Mouse (Mus musculus): Measurements from ENCODE around the gene Mrpl43.

Mrpl43 gene

DNA sequence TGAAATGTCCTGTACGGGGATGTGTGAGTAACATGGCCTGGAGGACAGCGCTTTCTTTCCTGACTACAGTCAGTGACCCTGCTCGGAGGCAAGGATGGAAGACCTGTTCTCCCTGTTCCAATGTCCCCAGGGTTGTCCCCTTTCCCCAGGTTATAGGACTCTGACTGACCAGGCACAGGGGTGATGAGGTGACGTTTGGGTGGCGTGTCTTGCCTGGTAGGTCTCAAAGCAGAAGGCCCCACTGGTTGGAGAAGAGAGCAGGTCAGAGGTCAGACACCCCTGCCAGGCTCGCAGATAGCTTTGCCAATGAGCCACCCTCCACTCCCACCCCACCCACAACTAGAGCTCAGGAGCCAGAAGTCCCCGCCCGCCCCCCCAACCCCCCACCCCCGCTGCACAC lies 23.3 kb upstream of the Mrpl43 start:
- no peak for DNase-seq (ENCODE audit: low spot score)

DNA sequence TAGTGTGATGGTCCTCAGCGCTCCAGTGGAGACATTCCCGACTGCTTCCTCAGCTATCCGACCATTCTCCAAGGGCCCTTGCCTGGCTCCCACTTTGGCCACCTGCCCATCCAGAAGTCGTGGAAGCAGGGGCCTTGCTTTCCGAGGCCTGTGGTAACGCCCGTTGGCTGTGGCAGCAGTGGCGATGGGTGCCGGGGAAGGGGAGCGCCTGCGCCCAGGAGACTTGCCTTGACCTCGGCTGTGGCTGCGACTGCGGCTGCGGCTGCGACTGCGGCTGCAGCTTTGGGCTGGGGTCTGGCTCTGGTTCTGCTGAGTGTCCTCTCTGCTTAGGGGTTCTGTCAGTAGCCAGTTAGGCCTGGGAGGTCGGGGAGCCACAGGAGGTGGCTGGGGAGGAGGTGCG lies 22.5 kb upstream of the Mrpl43 start:
- no peak for DNase-seq (ENCODE audit: low spot score)

DNA sequence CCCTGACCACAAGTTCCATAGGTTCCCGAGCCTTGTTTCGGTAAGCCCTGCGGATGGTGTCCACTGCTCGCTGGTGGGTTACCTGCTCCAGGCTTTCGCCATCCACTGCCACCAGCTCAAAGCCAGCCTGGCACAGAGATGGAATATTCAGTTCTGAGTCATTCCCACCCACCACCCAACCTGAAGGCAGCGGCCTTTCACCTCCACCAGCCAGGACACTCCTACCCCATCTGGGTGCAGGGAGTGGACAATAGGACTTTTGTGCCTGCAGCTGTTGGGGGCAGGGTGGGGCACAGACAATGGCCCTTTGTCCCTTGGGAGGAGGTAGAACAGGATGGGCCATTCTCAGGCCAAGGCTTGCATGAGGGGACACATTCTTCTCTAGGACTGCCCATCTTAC lies 21.6 kb upstream of the Mrpl43 start:
- DNase-seq (ENCODE audit: low spot score): no peak

DNA sequence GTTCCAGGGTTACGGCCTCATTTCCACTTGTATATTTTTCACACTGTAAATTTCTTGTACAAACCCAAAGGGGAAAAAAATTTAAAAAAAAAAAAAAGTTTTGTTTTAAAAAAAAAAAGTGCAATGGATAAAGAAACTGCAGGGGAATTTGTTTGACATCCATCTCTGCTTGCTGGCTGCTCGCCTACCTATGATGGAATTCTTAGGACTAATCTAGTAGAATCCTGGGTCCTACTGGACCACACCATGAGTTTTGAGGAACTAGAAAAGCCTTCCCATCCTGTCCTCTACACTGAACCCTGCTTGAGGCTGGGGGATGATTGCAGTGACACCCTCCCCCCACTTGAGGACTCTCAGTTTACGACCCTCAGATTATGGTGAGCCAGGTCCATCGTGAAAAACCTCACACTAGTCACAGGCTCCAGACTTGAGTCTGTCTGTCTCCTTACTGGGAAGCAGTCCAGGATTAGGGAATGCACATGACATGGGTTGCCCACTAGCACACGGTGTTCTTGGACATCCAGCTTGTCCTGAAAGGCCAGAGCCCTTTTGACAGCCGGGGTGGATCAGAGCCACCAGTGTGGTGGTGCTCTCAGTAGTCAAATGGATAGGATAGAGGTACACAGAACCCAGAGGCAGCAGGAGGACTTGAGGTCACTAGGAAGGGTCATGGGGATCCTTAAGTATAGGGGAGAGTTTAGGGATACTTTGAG lies 20.9 kb upstream of the Mrpl43 start:
- peak; percentile 84 for DNase-seq (ENCODE audit: low spot score)

DNA sequence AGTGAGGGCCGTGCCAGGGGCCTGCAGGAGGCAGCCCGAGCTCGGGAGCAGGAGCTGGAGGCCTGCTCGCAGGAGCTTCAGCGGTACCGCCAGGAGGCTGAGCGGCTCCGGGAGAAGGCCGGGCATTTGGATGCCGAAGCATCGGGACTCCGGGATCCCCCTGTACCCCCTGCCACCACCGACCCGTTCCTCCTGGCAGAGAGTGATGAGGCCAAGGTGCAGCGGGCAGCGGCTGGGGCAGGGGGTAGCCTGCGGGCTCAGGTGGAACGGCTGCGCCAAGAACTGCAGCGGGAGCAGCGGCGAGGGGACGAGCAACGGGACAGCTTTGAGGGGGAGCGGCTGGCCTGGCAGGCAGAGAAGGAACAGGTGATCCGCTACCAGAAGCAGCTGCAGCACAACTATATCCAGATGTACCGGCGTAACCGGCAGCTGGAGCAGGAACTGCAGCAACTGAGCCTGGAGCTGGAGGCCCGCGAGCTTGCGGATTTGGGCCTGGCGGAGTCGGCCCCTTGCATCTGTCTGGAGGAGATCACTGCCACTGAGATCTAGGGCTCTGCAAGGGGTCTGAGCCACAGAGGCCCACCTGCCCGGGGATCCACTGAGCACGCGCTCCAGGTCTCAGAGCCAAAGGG lies 19.8 kb upstream of the Mrpl43 start:
- DNase-seq (ENCODE audit: low spot score): no peak

DNA sequence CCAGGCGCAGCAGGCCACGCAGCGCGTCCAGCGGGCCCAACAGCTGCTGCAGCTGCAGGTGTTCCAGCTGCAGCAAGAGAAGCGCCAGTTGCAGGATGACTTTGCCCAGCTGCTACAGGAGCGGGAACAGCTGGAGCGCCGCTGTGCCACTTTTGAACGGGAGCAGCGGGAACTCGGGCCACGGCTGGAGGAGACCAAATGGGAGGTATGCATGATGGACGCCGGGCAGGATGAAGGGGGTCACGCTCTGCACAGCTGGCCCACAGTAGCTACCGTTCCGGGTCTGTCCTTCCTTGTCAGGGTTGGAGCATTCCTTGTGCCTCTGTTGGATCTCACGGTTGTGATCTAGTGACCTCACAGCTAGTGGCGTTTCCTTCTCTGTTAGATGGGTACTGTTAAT lies 18.5 kb upstream of the Mrpl43 start:
- no peak for DNase-seq (ENCODE audit: low spot score)

DNA sequence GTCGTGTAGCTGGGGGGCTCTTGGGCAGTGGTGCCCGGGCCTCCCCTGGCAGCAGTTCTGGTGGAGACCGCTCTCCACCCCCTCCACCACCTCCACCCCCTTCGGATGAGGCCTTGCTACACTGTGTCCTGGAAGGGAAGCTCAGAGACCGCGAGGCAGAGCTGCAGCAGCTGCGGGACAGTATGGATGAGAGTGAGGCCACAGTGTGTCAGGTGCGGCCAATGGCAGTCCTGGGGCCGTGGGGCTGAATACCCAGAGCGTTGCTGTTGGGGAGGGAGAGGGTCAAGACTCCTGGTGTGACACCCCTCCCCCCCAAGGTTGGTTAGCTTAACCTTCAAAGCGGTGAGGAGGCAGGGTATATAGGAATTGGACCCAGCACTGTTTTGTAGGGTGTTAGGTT lies 17.8 kb upstream of the Mrpl43 start:
- no peak for DNase-seq (ENCODE audit: low spot score)

DNA sequence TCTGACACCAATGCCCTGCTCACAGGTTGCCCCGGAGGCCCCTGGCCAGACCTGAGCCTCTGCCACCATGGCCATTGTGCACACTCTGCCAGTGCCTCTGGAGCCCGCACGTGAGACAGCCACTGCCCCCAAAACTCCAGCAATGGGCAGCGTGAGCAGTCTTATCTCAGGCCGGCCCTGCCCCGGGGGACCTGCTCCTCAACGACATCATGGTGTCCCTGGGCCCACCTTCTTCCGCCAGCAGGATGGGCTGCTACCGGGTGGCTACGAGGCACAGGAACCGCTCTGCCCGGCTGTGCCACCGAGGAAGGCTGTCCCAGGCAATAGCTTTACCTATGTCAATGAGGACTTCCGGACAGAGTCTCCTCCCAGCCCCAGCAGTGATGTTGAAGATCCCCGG lies 15.1 kb upstream of the Mrpl43 start:
- no peak for DNase-seq (ENCODE audit: low spot score)

DNA sequence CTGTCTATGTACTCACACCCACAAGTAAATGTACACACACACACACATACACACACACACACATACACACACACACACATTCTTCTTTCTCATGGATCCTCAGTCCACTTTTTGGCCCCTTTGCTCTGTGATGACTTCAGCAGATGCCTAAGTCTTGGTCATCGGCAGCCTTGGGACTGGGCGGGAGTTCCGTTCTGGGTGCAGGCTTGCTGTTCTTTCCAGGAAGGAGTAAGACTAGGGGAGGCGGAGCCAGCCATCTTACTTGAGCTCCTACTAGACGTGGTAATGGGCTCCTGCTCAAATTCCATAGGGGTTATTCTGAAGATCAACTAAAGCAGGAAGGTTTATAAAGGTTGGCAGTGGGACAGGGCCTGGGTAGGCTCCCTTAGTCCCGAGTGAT lies 14.1 kb upstream of the Mrpl43 start:
- peak; percentile 76 for DNase-seq (ENCODE audit: low spot score)

DNA sequence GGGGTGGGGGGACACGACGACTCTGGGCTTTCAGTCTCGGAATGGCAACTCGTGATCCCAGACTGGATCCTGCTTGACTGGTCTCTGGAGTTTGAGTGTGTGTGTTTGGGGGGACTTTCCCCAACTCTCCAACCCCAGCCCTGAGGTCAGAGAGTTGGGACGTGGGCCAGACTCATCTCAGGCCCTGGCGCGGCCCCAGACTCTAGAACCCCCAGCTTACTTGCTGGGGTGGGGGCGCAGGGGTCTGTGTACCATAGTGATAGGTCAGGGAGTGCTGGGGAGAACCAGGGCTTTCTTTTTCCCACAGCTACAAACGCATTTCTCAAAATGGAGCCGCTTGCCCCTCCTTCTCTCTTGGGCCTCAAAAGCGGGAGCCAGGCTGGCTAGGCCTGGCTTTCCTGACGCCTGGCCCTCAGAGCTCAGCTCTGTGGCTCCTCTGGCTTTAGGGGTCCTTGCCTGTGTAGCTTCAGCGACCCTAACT lies 12.1 kb upstream of the Mrpl43 start:
- peak; percentile 70 for DNase-seq (ENCODE audit: low spot score)

DNA sequence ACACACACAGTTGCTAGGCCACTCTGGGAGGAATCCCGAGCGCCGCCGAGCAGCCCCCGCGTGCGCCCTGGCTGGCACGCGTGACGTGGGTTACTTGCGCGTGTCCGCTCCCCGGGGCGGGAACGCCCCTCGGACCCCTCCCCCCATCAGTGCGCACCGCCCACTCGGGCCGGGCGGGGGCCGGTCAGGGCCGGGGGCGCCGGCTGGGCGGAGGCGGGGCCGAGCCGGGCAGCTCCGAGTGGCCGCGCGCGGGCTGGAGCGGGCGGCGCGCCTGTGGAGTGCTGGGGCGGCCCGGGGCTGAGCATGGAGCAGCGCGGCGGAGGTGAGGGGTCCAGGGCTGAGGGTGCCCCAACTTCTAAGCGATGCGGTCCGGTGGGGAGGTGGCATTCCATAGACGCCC lies 11.7 kb upstream of the Mrpl43 start:
- peak; percentile 83 for DNase-seq (ENCODE audit: low spot score)

DNA sequence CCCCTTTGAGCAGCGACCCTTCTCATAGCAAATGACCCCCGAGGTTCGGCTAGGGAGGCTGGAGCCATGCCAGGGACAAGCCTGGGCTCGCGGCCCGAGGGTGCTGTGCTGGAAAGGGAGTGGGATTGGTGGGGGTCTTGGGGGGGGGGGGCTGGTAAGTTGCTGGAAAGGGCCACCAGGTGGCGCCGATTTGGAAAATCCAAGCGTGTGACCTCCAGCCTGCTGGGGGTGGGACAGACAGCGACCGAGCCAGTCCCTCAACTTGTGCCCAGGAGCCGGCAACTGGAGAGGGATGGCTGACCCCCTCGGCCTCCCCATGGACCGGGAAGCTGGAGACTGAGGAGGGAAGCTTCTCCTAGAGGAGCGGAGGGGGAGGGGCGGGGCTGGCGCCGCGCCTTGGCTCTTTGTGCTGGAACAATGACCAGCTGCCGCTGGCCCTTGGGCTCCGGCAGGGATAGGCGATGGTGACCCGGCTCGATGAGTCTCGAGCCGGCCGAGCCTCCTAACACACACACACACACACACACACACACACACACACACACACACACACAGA lies 11.1 kb upstream of the Mrpl43 start:
- peak; percentile 92 for DNase-seq (ENCODE audit: low spot score)

DNA sequence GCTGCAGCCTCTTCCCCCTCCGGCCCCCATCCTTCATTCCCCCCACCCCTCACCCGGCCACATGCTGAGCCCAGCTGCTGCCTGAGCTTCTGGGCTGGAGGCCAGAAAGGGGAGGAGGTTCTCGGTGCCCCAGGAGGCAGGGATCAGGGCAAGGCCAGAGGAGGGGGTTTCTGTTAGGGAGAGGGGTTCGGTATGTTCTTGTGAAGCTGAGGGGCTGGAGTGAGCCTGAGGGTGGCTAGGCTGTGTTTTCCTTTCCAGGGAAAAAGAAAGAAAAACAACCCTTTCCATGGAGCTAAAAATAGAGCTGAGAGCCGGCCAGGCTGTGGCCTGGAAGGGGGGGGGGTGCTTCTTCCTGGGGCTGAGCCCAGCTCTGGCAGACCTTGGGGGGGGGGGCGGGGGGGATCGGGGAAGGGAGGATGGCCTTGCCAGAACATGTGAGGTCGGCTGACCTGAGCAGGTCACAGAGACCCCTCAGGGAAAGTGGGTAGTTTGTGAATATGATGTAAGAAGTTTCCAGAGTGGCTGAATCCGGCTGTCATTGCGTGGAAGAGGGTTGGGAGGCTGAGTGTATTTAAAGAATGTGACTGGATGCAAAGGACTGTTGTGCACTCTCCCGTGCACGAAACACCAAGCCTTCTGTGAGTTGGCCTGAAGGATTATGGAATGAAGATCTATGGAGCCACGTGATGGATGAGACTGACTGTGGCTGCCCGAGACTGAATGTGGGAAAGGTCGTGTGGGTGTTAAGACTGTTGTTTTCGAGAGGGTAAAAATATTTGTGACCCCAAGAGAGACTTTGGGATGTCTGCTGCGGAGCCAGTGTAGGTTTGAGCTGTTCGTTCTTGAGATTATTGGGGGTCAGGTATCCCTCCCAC lies 10.3 kb upstream of the Mrpl43 start:
- peak; percentile 97 for DNase-seq (ENCODE audit: low spot score)

DNA sequence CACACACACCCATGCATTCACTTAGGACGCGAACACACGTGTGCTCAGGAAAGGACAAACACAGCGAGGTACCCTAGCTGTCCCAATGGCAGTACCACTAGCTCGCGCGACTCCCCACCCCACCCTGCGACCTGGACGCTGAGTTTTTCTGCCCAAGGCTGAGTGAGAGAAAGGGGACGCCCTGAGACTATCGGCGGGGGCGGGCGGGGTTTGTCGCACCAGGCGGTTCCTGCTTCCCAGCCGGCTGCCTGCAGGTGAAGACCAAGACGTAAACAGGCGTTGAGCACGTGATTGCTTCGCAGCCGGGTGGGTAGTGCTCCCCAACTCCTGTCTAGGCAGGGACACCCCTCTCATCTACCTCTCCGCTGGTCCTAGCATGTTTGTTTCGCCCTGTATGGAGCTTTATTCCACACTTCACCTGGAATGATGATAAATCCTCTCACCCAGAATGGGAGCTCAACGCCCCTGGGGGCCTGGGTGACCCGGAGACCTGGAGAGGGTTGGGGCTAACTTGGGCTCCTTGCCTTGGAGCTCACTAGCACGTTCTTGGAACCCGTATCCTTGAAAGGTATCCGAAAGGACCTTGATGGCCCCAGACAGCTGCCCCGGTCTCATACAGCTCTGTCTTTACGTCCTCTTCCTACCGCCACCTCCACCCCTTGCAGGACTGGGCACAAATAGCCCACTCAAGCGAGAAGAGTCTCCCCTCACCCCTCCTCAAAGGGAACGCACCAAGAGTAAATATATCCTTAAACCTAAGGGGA lies 9.5 kb upstream of the Mrpl43 start:
- peak; percentile 64 for DNase-seq (ENCODE audit: low spot score)

DNA sequence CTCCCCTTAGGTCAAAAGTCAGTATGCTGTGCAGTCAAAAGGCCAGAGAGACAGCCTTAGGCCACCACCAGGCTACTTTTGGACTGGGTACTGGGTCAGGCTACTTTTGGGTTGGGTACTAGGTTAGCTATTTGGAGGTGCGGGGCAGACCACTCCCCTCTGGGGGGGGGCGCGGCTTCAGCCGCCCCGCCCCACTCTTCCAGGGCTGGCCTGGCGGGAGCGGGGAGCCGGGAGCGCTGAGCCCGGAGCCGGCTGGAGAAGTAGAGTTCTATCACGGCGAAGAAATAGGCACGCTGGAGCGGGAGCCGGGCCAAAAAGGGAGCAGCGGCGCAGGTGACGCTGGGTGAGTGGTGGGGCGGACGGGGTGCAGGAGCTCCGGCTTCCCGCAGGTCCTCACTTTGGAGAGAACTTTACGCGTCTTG lies 8.8 kb upstream of the Mrpl43 start:
- DNase-seq (ENCODE audit: low spot score): peak; percentile 82

DNA sequence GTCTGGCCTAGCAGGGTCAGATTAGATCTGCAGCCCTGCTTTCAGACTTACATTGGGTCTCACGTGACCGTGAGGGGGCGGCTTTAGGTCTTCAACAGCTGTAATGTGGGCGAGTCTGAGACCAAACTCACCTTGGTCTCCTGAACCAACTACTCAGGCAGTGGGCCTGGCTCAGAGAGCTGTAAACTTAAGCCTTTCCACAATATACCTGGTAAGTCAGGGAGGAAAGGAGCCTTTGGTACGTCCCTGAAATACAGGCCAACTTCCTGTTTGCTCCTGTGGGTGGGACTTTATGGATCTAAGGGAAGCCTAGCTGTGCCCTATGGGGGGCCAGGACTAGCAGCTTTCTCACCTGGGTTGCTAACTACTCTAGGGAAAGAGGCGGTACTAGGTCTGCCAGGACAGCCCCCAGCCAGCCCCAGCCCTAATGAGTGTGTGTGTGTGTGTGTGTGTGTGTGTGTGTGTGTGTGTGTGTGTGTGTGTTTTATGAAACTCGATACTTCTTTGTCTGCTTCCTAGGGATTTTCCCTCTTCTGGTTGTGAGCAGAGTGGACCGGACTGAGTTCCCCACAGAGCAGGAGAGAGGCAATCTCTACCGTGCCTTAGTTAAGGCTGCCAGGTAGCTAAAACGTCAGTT lies 8.2 kb upstream of the Mrpl43 start, which contains the start of gene Lzts2:
TSS of gene Lzts2 (plus strand) at position 80 of the 637 bp plus-strand sequence.
- no peak for DNase-seq (ENCODE audit: low spot score)

DNA sequence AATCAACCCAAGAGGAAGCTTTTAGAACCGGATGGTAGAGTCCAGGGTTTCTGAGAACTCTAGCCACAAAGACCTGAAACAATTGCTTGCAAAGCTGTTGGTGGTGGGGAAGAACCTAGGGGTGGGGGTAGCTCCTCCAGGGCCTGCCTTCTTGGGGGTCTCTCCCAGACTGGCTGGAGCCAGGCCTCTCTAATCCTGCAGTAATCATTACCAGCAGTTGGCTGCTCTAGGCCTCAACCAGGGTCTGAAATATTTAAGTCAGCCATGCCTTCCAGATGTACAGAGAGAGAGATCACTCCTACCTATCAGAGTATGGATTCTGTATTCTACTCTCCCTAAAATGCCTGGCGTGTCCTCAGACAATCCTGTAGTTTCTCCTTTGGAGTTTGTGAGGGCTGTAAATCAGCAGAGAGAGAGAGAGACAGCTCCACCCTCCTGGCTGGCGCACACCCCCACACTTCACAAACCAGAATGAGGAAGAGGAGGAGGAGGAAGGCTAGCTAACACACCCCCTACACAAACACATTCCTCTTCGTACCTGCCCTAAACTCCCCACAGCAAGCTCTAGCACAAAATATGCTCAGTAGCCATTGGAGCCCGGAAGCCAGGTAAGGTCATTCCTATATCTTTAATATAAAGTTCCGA lies 7.5 kb upstream of the Mrpl43 start:
- peak; percentile 11 for DNase-seq (ENCODE audit: low spot score)

DNA sequence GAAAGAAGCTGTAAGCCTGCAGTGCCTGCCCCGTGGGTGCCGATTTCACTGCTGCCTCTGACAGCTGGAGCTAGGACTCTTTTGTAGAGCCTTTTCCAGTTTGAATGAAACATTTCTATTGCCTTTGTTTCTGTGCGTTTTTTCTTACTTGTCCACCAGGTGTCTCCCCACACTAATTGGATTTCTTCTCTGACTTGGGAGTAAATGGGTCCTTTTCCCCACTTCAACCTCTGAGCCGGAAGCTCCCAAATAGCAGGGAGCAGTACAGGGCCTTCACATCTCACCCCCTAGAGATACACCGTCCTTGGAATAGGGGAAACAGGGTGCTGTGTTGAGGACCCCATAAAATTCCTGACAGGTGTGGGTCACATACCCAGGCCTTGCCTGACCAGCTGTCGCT lies 6.4 kb upstream of the Mrpl43 start:
- DNase-seq (ENCODE audit: low spot score): peak; percentile 82

DNA sequence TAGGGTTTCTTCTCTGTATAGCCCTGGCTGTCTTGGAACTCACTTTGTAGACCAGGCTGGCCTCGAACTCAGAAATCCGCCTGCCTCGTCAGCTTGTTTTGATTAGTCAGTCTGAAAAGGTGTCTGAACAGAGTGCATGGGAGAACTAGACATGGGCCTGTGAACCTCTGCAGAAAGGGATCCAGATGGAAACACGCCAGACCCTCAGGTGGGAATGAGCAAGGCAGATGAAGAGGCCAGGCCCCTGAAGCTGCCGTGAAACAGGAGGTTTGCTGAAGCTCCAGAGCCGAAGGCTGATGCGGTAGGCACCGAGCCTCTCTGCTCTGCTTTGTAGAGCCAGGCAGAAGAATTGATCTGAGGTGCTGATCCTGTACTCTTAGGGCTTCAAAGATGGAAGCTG lies 6.0 kb upstream of the Mrpl43 start:
- no peak for DNase-seq (ENCODE audit: low spot score)

DNA sequence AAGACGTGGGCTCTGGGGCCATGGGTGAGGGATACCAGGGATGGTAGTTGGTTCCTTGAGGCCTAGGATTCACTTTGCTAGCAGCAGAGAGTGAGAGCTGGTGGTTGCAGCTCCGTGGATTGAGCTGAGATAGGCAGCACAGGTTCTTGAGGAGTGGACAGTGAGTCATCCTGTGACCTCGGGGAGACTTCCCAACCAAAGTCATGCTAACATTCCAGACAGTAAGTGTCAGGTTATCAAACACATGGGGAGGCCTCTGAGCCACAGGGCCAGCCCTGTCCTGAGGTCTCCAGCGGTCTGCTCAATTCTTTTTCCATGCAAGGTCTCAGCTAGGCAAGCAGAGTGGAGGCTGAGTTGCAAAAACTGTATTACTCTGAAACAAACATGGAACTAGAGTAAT lies 4.4 kb upstream of the Mrpl43 start:
- DNase-seq (ENCODE audit: low spot score): no peak
